Mouse (Mus musculus) megakaryocyte, embryonic 14.5 days (primary cell): Measurements from ENCODE around the gene Grid2ip. TPM values are rescaled to one million over a fixed set of nuclear protein-coding genes. Genes with fewer than 3 reads are reported as not detected.
A peak's percentile ranks its signal among the peaks of the same experiment; 100 is the strongest.

Experiments used
- H3K27me3 ChIP-seq: replicated peaks from 2 replicates; pipeline ENCODE3; 2012; ENCODE audit warnings: inconsistent platforms
- H3K36me3 ChIP-seq: replicated peaks from 2 replicates; pipeline ENCODE3; 2012; ENCODE audit warnings: low read length, inconsistent platforms, mixed read lengths
- H3K4me1 ChIP-seq: 2 replicates; pipeline ENCODE4 v1.6.1; 2012; ENCODE audit warnings: inconsistent platforms
- H3K4me3 ChIP-seq: replicated peaks from 2 replicates; pipeline ENCODE3; 2012; ENCODE audit warnings: moderate library complexity, mild to moderate bottlenecking, inconsistent platforms
- H3K9me3 ChIP-seq: 2 replicates; pipeline ENCODE4 v1.6.1; 2012; ENCODE audit warnings: inconsistent platforms
- FLI1 ChIP-seq: IDR thresholded peaks from 2 replicates; pipeline ENCODE4 v1.6.1; 2012; ENCODE audit warnings: low read length, inconsistent platforms, mixed read lengths
- GATA1 ChIP-seq: IDR thresholded peaks from 3 replicates; pipeline ENCODE4 v1.6.1; 2012; ENCODE audit warnings: mixed read lengths, low read length, inconsistent platforms, borderline replicate concordance
- polyA plus RNA-seq: library from polyadenylated mRNA; stranded (reverse); fragments of >175 nt; gene quantifications from 2 replicates; pipeline ENCODE4 v1.2.3, GENCODE M21; 2012; ENCODE audit warnings: low replicate concordance; ENCODE audit not compliant: insufficient read depth

The Grid2ip gene
- polyA plus RNA-seq, 1 experiment: not detected

GRCm38 (mm10) chr5:143409239-143409638 is 52.1 kb downstream of the Grid2ip start:
- TF ChIP-seq FLI1 (no peak), GATA1 (no peak; the same call in 2 of the 3 replicates)
- no peaks in the 10 kb centered on the region for H3K27me3 ChIP-seq
- H3K9me3 ChIP-seq: peaks cover 3% of the 10 kb centered on the region
- peaks cover 91% of the 10 kb centered on the region for H3K4me1 ChIP-seq
- H3K4me3 ChIP-seq: peak overlapping the region; percentile 17
- peaks cover 78% of the 10 kb centered on the region for H3K36me3 ChIP-seq

GRCm38 (mm10) chr5:143410841-143411395 is 53.8 kb downstream of the Grid2ip start:
- peaks cover 3% of the 10 kb centered on the region for H3K9me3 ChIP-seq
- H3K4me1 ChIP-seq: peaks cover 79% of the 10 kb centered on the region
- TF ChIP-seq GATA1: no peak
- TF ChIP-seq FLI1: no peak
- no peaks in the 10 kb centered on the region for H3K27me3 ChIP-seq
- H3K36me3 ChIP-seq: peaks cover 81% of the 10 kb centered on the region
- no peak overlapping the region for H3K4me3 ChIP-seq

GRCm38 (mm10) chr5:143421484-143421883 is 64.3 kb downstream of the Grid2ip start:
- H3K36me3 ChIP-seq: peaks cover 68% of the 10 kb centered on the region
- peaks cover 6% of the 10 kb centered on the region; the same call in 1 of the 2 replicates for H3K9me3 ChIP-seq
- TF ChIP-seq GATA1 (no peak), FLI1 (no peak)
- no peak overlapping the region for H3K4me3 ChIP-seq
- H3K4me1 ChIP-seq: peaks cover 5% of the 10 kb centered on the region
- no peaks in the 10 kb centered on the region for H3K27me3 ChIP-seq

GRCm38 (mm10) chr5:143422990-143423389 is 65.9 kb downstream of the Grid2ip start:
- Histone ChIP-seq H3K4me1 (peaks cover 5% of the 10 kb centered on the region), H3K9me3 (no peaks in the 10 kb centered on the region), H3K36me3 (peaks cover 53% of the 10 kb centered on the region), H3K4me3 (no peak overlapping the region), H3K27me3 (no peaks in the 10 kb centered on the region)
- TF ChIP-seq FLI1: no peak
- no peak for TF ChIP-seq GATA1

GRCm38 (mm10) chr5:143423899-143424519 is 66.9 kb downstream of the Grid2ip start:
- no peaks in the 10 kb centered on the region for H3K9me3 ChIP-seq
- no peak overlapping the region for H3K4me3 ChIP-seq
- TF ChIP-seq GATA1 (no peak), FLI1 (no peak)
- peaks cover 5% of the 10 kb centered on the region for H3K4me1 ChIP-seq
- H3K27me3 ChIP-seq: no peaks in the 10 kb centered on the region
- peaks cover 42% of the 10 kb centered on the region for H3K36me3 ChIP-seq

- TF ChIP-seq FLI1: no peak
- Histone ChIP-seq H3K4me1 (peaks cover 14% of the 10 kb centered on the region), H3K36me3 (no peaks in the 10 kb centered on the region)
Measured at GRCm38 (mm10) chr5:143434421-143434820, 77.3 kb downstream of the Grid2ip start.

GRCm38 (mm10) chr5:143441298-143441697 is 84.2 kb downstream of the Grid2ip start:
- H3K4me1 ChIP-seq: no peaks in the 10 kb centered on the region; the same call in 1 of the 2 replicates
- H3K36me3 ChIP-seq: no peaks in the 10 kb centered on the region
- TF ChIP-seq FLI1: no peak
- no peak for TF ChIP-seq GATA1
- H3K4me3 ChIP-seq: no peak overlapping the region
- peaks cover 13% of the 10 kb centered on the region for H3K9me3 ChIP-seq
- peaks cover 27% of the 10 kb centered on the region for H3K27me3 ChIP-seq

More at GRCm38 (mm10) chr5:143434421-143434820, 77.3 kb downstream of the Grid2ip start:
- Histone ChIP-seq H3K27me3 (peaks cover 10% of the 10 kb centered on the region), H3K9me3 (no peaks in the 10 kb centered on the region), H3K4me3 (no peak overlapping the region)

GRCm38 (mm10) chr5:143441753-143442152 is 84.6 kb downstream of the Grid2ip start:
- H3K4me1 ChIP-seq: no peaks in the 10 kb centered on the region; the same call in 1 of the 2 replicates
- peaks cover 25% of the 10 kb centered on the region for H3K27me3 ChIP-seq
- H3K36me3 ChIP-seq: no peaks in the 10 kb centered on the region
- peaks cover 13% of the 10 kb centered on the region for H3K9me3 ChIP-seq
- TF ChIP-seq FLI1 (no peak), GATA1 (no peak)
- H3K4me3 ChIP-seq: no peak overlapping the region

Other genes with a start within 250 kb of the Grid2ip start
- gene Rnf216, start 244.3 kb upstream of the Grid2ip start, polyA plus RNA-seq: 17.7 and 33.1 TPM in 2 replicates
- not detected in 2 replicates for gene Olfr718-ps1, start 209.8 kb upstream of the Grid2ip start, polyA plus RNA-seq
- gene Rbak, start 176.6 kb upstream of the Grid2ip start, polyA plus RNA-seq: 0.18 and 3.4 TPM in 2 replicates
- gene Spdye4b, start 176.3 kb upstream of the Grid2ip start, polyA plus RNA-seq: not detected in 2 replicates
- not detected in 2 replicates for gene Spdye4a, start 130.4 kb upstream of the Grid2ip start, polyA plus RNA-seq
- gene Zfp12, start 122.2 kb upstream of the Grid2ip start, polyA plus RNA-seq: 1.3 and 1.7 TPM in 2 replicates
- 1.1 and 1.7 TPM in 2 replicates for gene Zfp316, start 87.3 kb upstream of the Grid2ip start, polyA plus RNA-seq
- gene Zfp853, start 63.7 kb upstream of the Grid2ip start, polyA plus RNA-seq: 0.06 TPM in 1 of 2 replicates, not detected in the other
- gene E130309D02Rik, start 42.0 kb upstream of the Grid2ip start, polyA plus RNA-seq: 53.2 and 90.1 TPM in 2 replicates
- gene Zdhhc4, start 28.1 kb upstream of the Grid2ip start, polyA plus RNA-seq: 56.0 and 65.8 TPM in 2 replicates
- gene Kdelr2, start 46.5 kb downstream of the Grid2ip start, polyA plus RNA-seq: 42.6 and 69.6 TPM in 2 replicates
- 5.3 and 8.6 TPM in 2 replicates for gene Daglb, start 107.2 kb downstream of the Grid2ip start, polyA plus RNA-seq
- 176 and 178 TPM in 2 replicates for gene Rac1, start 170.7 kb downstream of the Grid2ip start, polyA plus RNA-seq